Mouse (Mus musculus): Measurements from ENCODE around the gene Cfap74. TPM values are rescaled to one million over a fixed set of nuclear protein-coding genes. Genes with fewer than 3 reads are reported as not detected.

The Cfap74 gene
- total and polyA plus RNA-seq, 2 experiments from 2014 or later, result 0.29 to 1.1 TPM

DNA sequence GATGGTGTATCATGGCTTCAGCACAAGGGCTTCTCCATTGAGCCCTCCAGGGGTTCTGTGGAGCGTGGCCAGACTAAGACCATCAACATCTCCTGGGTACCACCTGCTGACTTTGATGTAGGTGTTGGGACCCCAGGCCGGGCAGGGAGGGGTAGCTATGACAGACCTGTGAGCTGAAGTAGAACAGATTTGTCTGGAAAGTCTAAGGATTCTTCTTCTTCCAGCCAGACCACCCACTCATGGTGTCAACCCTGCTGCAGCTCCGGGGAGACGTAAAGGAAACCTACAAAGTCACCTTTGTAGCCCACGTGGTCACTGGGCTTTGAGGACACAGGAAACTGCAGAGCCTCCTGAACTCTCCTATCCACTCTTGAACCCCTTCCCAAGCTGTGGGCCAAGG, 57.1 kb downstream of the Cfap74 start:
- WGBS, result 78% methylated on average over 5 of the region's 5 CpGs
- ATAC-seq (ENCODE audit: insufficient read depth, low read depth) (no peak), DNase-seq (ENCODE audit: low spot score) (no peak)
- Histone ChIP-seq H3K36me3 (replicated peaks; ENCODE audit: control insufficient read depth, insufficient read depth, low read length) (no peaks in the 10 kb centered on the region), H3K27me3 (ENCODE audit: control insufficient read depth, insufficient read depth, low read length) (peaks cover 12% of the 10 kb centered on the region; the same call in 1 of the 2 replicates), H3K27ac (ENCODE audit: low read depth) (no peak overlapping the region), H3K9me3 (replicated peaks; ENCODE audit: control insufficient read depth, low read length) (no peaks in the 10 kb centered on the region), H3K4me3 (ENCODE audit: low read depth, low read length) (no peak overlapping the region), H3K4me1 (ENCODE audit: control insufficient read depth, insufficient read depth) (peaks cover 6% of the 10 kb centered on the region; the same call in 1 of the 2 replicates), H3K4me2 (ENCODE audit: low read depth, low read length) (no peak overlapping the region), H3K9ac (replicated peaks; ENCODE audit: low read depth, low read length) (no peak overlapping the region)
- TF ChIP-seq CTCF (IDR thresholded peaks at IDR 0.05; ENCODE audit: low read depth) (no peak), EP300 (IDR thresholded peaks at IDR 0.05; ENCODE audit: low read depth) (no peak)

DNA sequence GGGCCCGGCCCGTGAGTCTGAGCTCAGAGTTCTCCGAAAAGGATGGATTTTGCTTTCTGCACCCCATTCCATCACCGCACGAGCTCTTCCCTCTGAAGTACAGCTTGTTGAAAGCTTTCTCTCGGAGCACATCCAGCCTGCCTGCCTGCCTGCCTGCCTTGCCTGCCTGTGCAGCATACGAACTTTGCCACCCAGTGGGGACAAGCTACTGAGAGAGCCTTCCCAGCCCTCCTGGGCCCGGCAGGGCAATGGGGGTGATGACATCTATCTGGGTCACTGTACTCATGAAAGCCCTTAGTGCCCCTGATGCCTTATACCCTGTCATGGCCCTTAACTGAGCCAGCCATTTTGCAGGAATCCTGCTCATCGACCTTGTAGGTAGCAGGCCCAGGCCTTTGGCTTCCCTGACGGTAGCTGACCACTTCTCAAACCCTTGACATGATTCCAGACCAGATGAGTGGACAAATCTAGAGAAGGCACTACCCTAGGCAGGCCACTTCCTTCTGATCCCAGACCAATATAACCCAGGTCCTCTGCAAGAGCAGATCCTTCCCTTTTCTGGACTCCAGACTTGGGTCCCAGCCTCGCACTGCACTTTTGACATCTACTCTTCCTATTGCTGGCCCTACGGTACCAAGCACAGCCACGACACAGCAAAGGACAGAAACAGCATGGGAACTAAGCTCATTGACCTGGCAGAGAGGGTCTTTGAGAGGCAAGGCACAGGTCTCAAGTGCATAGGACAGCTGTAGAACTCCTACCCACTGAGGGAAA, 58.4 kb downstream of the Cfap74 start:
- no peak overlapping the region for H3K4me2 ChIP-seq (ENCODE audit: low read depth, low read length)
- H3K27ac ChIP-seq (ENCODE audit: low read depth), result no peak overlapping the region
- ATAC-seq (ENCODE audit: insufficient read depth, low read depth) (no peak), DNase-seq (ENCODE audit: low spot score) (no peak)
- 70% methylated on average over 13 of the region's 13 CpGs for WGBS
- no peaks in the 10 kb centered on the region for H3K36me3 ChIP-seq (replicated peaks; ENCODE audit: control insufficient read depth, insufficient read depth, low read length)
- H3K27me3 ChIP-seq (ENCODE audit: control insufficient read depth, insufficient read depth, low read length), result peaks cover 12% of the 10 kb centered on the region; the same call in 1 of the 2 replicates
- H3K4me3 ChIP-seq (ENCODE audit: low read depth, low read length), result no peak overlapping the region
- H3K4me1 ChIP-seq (ENCODE audit: control insufficient read depth, insufficient read depth), result peaks cover 6% of the 10 kb centered on the region; the same call in 1 of the 2 replicates
- TF ChIP-seq EP300 (IDR thresholded peaks at IDR 0.05; ENCODE audit: low read depth) (no peak), CTCF (IDR thresholded peaks at IDR 0.05; ENCODE audit: low read depth) (no peak)
- H3K9ac ChIP-seq (replicated peaks; ENCODE audit: low read depth, low read length), result no peak overlapping the region
- H3K9me3 ChIP-seq (replicated peaks; ENCODE audit: control insufficient read depth, low read length), result no peaks in the 10 kb centered on the region

DNA sequence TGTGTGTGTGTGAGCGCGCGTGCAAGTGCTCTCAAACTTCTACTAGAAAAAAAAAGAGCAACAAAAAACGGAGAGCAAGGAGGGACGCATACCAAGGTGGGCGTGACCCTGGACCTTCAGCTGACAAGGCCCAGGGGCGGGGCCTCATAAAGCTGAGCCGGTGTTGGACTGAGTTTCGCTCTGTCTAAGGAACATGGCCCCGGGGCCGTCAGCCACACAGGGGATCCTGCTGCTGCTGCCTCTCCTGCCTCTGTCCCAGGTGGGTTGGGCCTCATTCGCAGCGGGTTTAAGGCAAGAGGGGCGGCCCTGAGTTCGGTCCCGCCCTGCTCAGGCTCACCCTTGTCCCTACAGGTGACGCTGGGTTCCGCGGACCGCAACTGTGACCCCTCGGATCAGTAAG, 60.0 kb downstream of the Cfap74 start, which contains the start of gene Tmem52:
Gene Tmem52 (plus strand): TSS at position 163 of the 400 bp plus-strand sequence.
- Histone ChIP-seq H3K27me3 (ENCODE audit: control insufficient read depth, insufficient read depth, low read length) (peaks cover 12% of the 10 kb centered on the region; the same call in 1 of the 2 replicates), H3K9ac (replicated peaks; ENCODE audit: low read depth, low read length) (no peak within 1 kb of the TSS), H3K9me3 (replicated peaks; ENCODE audit: control insufficient read depth, low read length) (no peaks in the 10 kb centered on the region), H3K4me2 (ENCODE audit: low read depth, low read length) (peak within 1 kb of the TSS; percentile 43), H3K4me1 (ENCODE audit: control insufficient read depth, insufficient read depth) (peaks cover 11% of the 10 kb centered on the region; the same call in 1 of the 2 replicates), H3K4me3 (ENCODE audit: low read depth, low read length) (peak within 1 kb of the TSS; percentile 17), H3K36me3 (replicated peaks; ENCODE audit: control insufficient read depth, insufficient read depth, low read length) (no peaks in the 10 kb centered on the region), H3K27ac (ENCODE audit: low read depth) (no peak within 1 kb of the TSS)
- ATAC-seq (ENCODE audit: insufficient read depth, low read depth) (no peak; the same call in 1 of the 2 replicates), DNase-seq (ENCODE audit: low spot score) (peak; percentile 16)
- WGBS, result 18% methylated on average over 21 of the region's 21 CpGs
- TF ChIP-seq CTCF (IDR thresholded peaks at IDR 0.05; ENCODE audit: low read depth), result no peak
- no peak for TF ChIP-seq EP300 (IDR thresholded peaks at IDR 0.05; ENCODE audit: low read depth)

DNA sequence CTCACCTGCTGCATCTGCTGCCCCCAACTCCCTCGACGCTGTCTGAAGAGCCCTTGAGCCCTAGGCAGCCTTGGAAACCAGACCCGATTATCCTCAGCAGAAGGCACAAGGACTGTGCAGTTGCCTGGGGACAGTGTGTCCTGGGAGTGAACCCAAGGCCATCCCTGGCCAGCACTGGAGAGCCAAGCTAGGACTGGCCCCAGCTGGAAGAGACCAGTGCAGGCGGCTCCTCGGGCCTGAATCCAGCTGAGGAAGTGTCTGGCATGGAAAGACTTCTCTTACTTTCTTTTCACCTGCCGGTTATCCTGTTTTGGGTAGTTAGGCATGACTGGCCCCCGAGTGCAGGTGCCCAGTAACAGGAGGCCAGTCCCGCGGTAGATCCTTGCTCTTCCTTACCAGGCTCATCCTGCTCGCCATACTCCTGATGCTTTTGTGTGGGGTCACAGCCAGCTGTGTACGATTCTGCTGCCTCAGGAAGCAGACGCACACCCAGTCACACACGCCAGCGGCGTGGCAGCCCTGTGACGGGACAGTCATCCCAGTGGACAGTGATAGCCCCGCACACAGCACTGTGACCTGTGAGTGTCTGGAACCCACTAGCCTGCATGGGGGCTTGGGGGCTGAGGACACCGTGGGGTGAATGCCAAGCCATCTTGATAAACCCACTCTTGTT, 60.7 kb downstream of the Cfap74 start:
- no peaks in the 10 kb centered on the region for H3K9me3 ChIP-seq (replicated peaks; ENCODE audit: control insufficient read depth, low read length)
- H3K27me3 ChIP-seq (ENCODE audit: control insufficient read depth, insufficient read depth, low read length), result peaks cover 12% of the 10 kb centered on the region; the same call in 1 of the 2 replicates
- no peak overlapping the region for H3K27ac ChIP-seq (ENCODE audit: low read depth)
- H3K36me3 ChIP-seq (replicated peaks; ENCODE audit: control insufficient read depth, insufficient read depth, low read length), result no peaks in the 10 kb centered on the region
- H3K4me3 ChIP-seq (ENCODE audit: low read depth, low read length), result no peak overlapping the region
- TF ChIP-seq EP300 (IDR thresholded peaks at IDR 0.05; ENCODE audit: low read depth), result no peak
- TF ChIP-seq CTCF (IDR thresholded peaks at IDR 0.05; ENCODE audit: low read depth), result no peak
- peak overlapping the region; percentile 43; the same call in 1 of the 2 replicates for H3K4me2 ChIP-seq (ENCODE audit: low read depth, low read length)
- DNase-seq (ENCODE audit: low spot score), result no peak
- peaks cover 11% of the 10 kb centered on the region; the same call in 1 of the 2 replicates for H3K4me1 ChIP-seq (ENCODE audit: control insufficient read depth, insufficient read depth)
- WGBS, result 67% methylated on average over 18 of the region's 18 CpGs
- no peak for ATAC-seq (ENCODE audit: insufficient read depth, low read depth)
- H3K9ac ChIP-seq (replicated peaks; ENCODE audit: low read depth, low read length), result no peak overlapping the region

DNA sequence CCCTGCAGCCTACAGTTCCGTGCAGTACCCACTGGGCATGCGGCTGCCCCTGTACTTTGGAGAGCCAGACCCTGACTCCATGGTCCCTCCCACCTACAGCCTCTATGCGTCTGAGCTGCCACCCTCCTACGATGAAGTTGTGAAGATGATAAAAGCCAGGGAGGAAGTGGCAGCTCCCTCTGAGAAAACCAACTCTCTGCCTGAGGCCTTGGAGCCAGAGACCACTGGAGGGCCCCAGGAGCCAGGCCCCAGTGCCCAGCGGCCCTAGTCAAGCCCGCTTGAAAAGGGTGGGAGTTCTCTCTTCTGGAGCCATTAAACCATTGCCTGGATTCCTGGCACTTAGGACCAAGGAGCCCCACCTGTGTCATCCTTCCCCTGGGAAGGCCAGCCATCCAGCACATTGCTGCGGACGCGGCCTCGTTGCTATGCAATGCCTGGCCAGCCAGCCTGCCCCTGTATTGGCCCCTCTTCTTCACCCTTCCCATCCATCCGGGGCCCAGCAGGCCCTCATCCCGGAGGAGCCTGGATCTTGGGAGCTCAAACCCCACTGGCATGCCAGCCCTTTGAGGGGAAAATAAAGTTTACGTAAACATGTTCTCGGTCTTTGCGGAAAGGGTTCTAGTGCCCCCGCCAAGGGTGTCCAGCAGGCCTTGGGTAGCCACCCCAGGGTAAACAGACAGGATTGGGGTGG, 61.4 kb downstream of the Cfap74 start:
- Histone ChIP-seq H3K9me3 (replicated peaks; ENCODE audit: control insufficient read depth, low read length) (no peaks in the 10 kb centered on the region), H3K27ac (ENCODE audit: low read depth) (no peak overlapping the region), H3K9ac (replicated peaks; ENCODE audit: low read depth, low read length) (no peak overlapping the region), H3K36me3 (replicated peaks; ENCODE audit: control insufficient read depth, insufficient read depth, low read length) (no peaks in the 10 kb centered on the region), H3K27me3 (ENCODE audit: control insufficient read depth, insufficient read depth, low read length) (peaks cover 12% of the 10 kb centered on the region; the same call in 1 of the 2 replicates), H3K4me2 (ENCODE audit: low read depth, low read length) (no peak overlapping the region), H3K4me3 (ENCODE audit: low read depth, low read length) (no peak overlapping the region), H3K4me1 (ENCODE audit: control insufficient read depth, insufficient read depth) (peaks cover 11% of the 10 kb centered on the region; the same call in 1 of the 2 replicates)
- DNase-seq (ENCODE audit: low spot score), result no peak
- 81% methylated on average over 16 of the region's 16 CpGs for WGBS
- ATAC-seq (ENCODE audit: insufficient read depth, low read depth), result no peak
- TF ChIP-seq EP300 (IDR thresholded peaks at IDR 0.05; ENCODE audit: low read depth), result no peak
- no peak for TF ChIP-seq CTCF (IDR thresholded peaks at IDR 0.05; ENCODE audit: low read depth)

All from heart, postnatal 0 days (tissue).